Mouse (Mus musculus) left cerebral cortex, postnatal 4 days (tissue): ENCODE results near the gene Timp4. TPM values are rescaled to one million over a fixed set of nuclear protein-coding genes. Genes with fewer than 3 reads are reported as not detected.

Experiments
- DNase-seq: peaks from one replicate; pipeline ENCODE4 v3.0.0-alpha.2; 2022
- intact Hi-C: fragments of 180-260 bp; cut with DNase I; formaldehyde crosslinking; loops from one replicate; pipeline ENCODE4 v1.15.1; 2025
- total RNA-seq, 2 experiments: library from RNA; stranded (reverse); gene quantifications; 2 replicates each; pipeline ENCODE4 v1.2.3; 2021

Timp4 gene
- total RNA-seq, 2 experiments from 2014 or later: 3.9 to 4.1 TPM

- intact Hi-C loops: no loop called here
Observed at GRCm38 (mm10) chr6:115210187-115210586, 41.8 kb downstream of the Timp4 start.

GRCm38 (mm10) chr6:115203029-115203428 is 49.0 kb downstream of the Timp4 start:
- DNase-seq: no peak
- intact Hi-C loops: no loop called here

More at GRCm38 (mm10) chr6:115210187-115210586, 41.8 kb downstream of the Timp4 start:
- DNase-seq: no peak

DNA sequence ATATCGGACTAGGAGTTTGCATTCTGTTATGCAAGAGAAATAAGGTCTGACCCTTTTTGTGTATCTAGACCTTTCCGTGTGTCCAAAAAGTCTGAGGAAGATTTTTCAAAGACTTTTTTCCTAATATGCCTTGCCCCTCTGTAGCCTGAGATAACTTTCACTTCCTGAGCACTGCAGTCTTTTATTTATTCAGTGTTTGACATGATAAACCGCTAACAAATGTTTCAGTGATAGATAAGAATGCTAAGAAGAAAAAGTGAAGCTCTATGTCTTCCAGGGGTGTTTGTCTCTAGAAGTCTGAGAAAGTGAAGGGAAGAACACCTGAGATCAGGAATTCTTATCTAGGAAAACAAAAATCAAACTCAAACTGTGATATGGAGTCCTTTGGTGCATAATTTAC is 51.3 kb downstream of the Timp4 start:
- intact Hi-C loops: no loop called here
- DNase-seq: no peak

Other genes with a start within 250 kb of the Timp4 start
- 10 to 100 TPM; 23.8 to 29.1 TPM for gene Tamm41, start 214.3 kb downstream of the Timp4 start, total RNA-seq
- 100 to 1,000 TPM; 140 to 169 TPM for gene Syn2, start 117.3 kb downstream of the Timp4 start, total RNA-seq
- gene Gm17482, start 24.9 kb downstream of the Timp4 start, total RNA-seq: not detected
- 1 to 10 TPM; 1.0 to 2.0 TPM for gene Pparg, start 108.7 kb upstream of the Timp4 start, total RNA-seq